Mouse (Mus musculus) neural tube, embryonic 15.5 days (tissue): ENCODE measurements around the gene Pamr1. TPM values are rescaled to one million over a fixed set of nuclear protein-coding genes. Genes with fewer than 3 reads are reported as not detected.

Experiments
- ATAC-seq: fragments of 200-750 bp; cut with Nextera tagmentation; 2 replicates; pipeline ENCODE4 v1.8.0; 2017; ENCODE audit warnings: mild to moderate bottlenecking, moderate TSS enrichment, moderate library complexity; ENCODE audit not compliant: low FRiP score
- H3K27ac ChIP-seq: fragments of 300-500 bp; sonication (generic); replicated peaks from 2 replicates; pipeline ENCODE4 v1.5.1; 2015; ENCODE audit warnings: mild to moderate bottlenecking, inconsistent platforms
- H3K27me3 ChIP-seq: fragments of 300-500 bp; sonication (generic); replicated peaks from 2 replicates; pipeline ENCODE4 v1.6.1; 2015; ENCODE audit warnings: inconsistent platforms
- H3K36me3 ChIP-seq: fragments of 300-500 bp; sonication (generic); 2 replicates; pipeline ENCODE4 v1.6.1; 2015; ENCODE audit warnings: inconsistent platforms
- H3K4me1 ChIP-seq: fragments of 300-500 bp; sonication (generic); 2 replicates; pipeline ENCODE4 v1.6.1; 2015; ENCODE audit warnings: inconsistent platforms
- H3K4me2 ChIP-seq: fragments of 300-500 bp; sonication (generic); 2 replicates; pipeline ENCODE4 v1.6.1; 2015; ENCODE audit warnings: inconsistent platforms, mild to moderate bottlenecking, moderate library complexity
- H3K4me3 ChIP-seq: fragments of 300-500 bp; sonication (generic); replicated peaks from 2 replicates; pipeline ENCODE4 v1.5.1; 2015; ENCODE audit warnings: mild to moderate bottlenecking, inconsistent platforms
- H3K9ac ChIP-seq: fragments of 300-500 bp; sonication (generic); replicated peaks from 2 replicates; pipeline ENCODE4 v1.6.1; 2015; ENCODE audit warnings: mild to moderate bottlenecking, inconsistent platforms
- H3K9me3 ChIP-seq: fragments of 300-500 bp; sonication (generic); replicated peaks from 2 replicates; pipeline ENCODE4 v1.6.1; 2016; ENCODE audit warnings: inconsistent platforms
- WGBS: fragments of 180-500 bp; shearing (Covaris S2); methylation state at CpG from one replicate; pipeline ENCODE4 v1.1.7; 2015; ENCODE audit warnings: mixed read lengths; 5-methylcytosine and 5-hydroxymethylcytosine counted together
- polyA plus RNA-seq: library from polyadenylated mRNA; unstranded; fragments of >200 nt; fragmentation: Nextera tagmentation; extraction: Ambion mirVana; gene quantifications from 2 replicates; pipeline ENCODE4 v1.2.1, GENCODE M21; 2015

The Pamr1 gene
- polyA plus RNA-seq, 1 experiment from 2014 or later: 13.9 TPM

DNA sequence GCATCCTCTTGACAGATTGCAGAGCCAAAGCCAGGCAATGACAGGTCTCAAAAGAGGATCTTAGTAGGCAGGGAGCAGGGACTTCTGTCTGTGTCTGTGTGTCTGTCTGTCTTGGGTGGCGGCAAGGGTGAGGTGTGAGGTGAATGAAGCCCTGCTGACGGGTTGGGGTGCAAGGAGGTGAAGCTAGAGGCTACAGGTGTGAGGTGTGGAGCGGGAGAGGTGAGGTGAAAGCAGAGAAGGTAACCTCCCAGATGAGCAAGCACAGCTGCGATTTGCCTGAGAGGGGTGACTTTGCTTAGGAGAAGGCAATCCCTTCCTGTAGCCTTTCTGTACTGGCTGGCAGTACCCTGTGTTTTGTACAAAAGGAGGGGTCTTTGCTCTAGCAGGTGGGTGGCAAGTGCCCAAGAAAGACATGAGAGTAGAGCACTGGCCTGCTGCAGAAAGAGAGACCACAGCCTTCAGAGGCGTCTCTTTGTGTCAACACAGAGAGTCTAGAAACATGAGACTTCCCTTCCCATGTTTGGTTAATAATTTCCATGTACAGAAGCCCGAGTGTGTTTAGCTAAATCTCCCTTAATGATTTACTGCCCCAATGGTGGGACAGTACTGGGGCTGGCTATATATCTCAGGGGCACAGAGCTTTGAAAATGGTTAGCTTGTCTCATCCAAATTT lies 1.2 kb downstream of the Pamr1 start:
- no peak overlapping the region for H3K9ac ChIP-seq
- H3K9me3 ChIP-seq: no peaks in the 10 kb centered on the region
- whole genome bisulfite sequencing: 47% methylated on average over 6 of the region's 6 CpGs
- peak overlapping the region; percentile 84 for H3K4me2 ChIP-seq
- no peaks in the 10 kb centered on the region for H3K36me3 ChIP-seq
- no peak for ATAC-seq
- H3K27me3 ChIP-seq: 0 out of 2 replicates have a peak, but pooled peaks cover 3% of the 10 kb centered on the region
- H3K4me1 ChIP-seq: peaks cover 31% of the 10 kb centered on the region
- H3K4me3 ChIP-seq: peak overlapping the region; percentile 47
- H3K27ac ChIP-seq: no peak overlapping the region

- Histone ChIP-seq H3K27ac (no peak overlapping the region), H3K4me3 (no peak overlapping the region), H3K4me1 (peaks cover 31% of the 10 kb centered on the region), H3K27me3 (0 out of 2 replicates have a peak, but pooled peaks cover 3% of the 10 kb centered on the region), H3K9ac (no peak overlapping the region), H3K9me3 (no peaks in the 10 kb centered on the region), H3K4me2 (peak overlapping the region; percentile 84; the same call in 1 of the 2 replicates), H3K36me3 (no peaks in the 10 kb centered on the region)
- 66% methylated on average over 3 of the region's 3 CpGs for WGBS
- ATAC-seq: no peak
Measured at GRCm38 (mm10) chr2:102551594-102551993, 1.8 kb downstream of the Pamr1 start.

GRCm38 (mm10) chr2:102552095-102552537 lies 2.3 kb downstream of the Pamr1 start:
- peak; percentile 48 for ATAC-seq
- Histone ChIP-seq H3K36me3 (no peaks in the 10 kb centered on the region), H3K27me3 (0 out of 2 replicates have a peak, but pooled peaks cover 3% of the 10 kb centered on the region), H3K4me2 (0 out of 2 replicates have a peak overlapping the region, but pooled peaks have one; percentile 84), H3K9ac (no peak overlapping the region), H3K27ac (no peak overlapping the region), H3K4me3 (no peak overlapping the region), H3K4me1 (peaks cover 31% of the 10 kb centered on the region), H3K9me3 (no peaks in the 10 kb centered on the region)
- 40% methylated on average over 5 of the region's 5 CpGs for WGBS

- H3K4me1 ChIP-seq: peaks cover 5% of the 10 kb centered on the region
- 78% methylated on average over 4 of the region's 4 CpGs for WGBS
- H3K27me3 ChIP-seq: no peaks in the 10 kb centered on the region
- H3K4me2 ChIP-seq: no peak overlapping the region
- H3K4me3 ChIP-seq: no peak overlapping the region
- no peak for ATAC-seq
- no peak overlapping the region for H3K9ac ChIP-seq
- no peaks in the 10 kb centered on the region for H3K9me3 ChIP-seq
- no peak overlapping the region for H3K27ac ChIP-seq
- H3K36me3 ChIP-seq: no peaks in the 10 kb centered on the region
Measured at GRCm38 (mm10) chr2:102557085-102557484, 7.3 kb downstream of the Pamr1 start.

DNA sequence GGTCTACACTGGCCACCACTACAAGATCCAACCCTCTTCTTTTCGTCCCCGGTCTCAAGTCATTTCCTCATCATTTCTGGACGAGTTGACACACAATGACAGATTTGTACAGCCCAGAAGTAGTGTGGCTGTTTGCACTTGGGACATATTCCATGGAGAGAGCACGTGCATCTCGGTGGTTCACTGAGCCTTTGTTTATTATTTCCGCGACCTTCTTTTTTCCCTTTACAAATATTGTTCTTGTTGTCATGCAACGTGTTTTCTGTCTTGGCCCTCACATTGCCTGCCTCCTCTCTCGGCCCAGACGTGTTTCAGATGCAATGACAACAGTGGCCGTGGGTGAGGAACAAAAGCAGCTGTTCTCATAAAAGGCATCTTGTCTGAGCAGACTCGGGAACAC lies 9.2 kb downstream of the Pamr1 start:
- Histone ChIP-seq H3K4me1 (no peaks in the 10 kb centered on the region), H3K9me3 (no peaks in the 10 kb centered on the region), H3K36me3 (no peaks in the 10 kb centered on the region), H3K27me3 (no peaks in the 10 kb centered on the region), H3K9ac (no peak overlapping the region), H3K4me2 (no peak overlapping the region), H3K4me3 (no peak overlapping the region), H3K27ac (no peak overlapping the region)
- no peak for ATAC-seq
- WGBS: 80% methylated on average over 12 of the region's 12 CpGs

DNA sequence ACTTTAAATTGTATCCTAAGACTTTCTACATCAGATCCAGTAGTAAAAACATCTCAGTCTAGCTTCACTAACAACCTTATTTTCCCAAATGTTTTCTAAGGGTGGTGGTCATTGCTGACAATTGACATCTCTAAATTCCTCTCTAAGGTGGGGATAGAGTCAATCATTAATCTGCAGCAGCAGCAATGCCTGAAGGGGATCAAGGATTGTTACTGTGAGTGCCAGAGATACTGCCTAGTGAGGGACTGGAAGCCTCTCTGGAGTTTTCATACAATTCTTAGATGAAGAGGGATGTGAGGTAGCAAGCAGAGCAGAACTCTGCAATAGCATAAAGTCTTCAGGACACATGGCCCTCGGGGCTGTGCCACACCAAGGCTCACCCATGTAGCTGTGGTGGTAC lies 14.0 kb downstream of the Pamr1 start:
- no peaks in the 10 kb centered on the region for H3K4me1 ChIP-seq
- H3K4me2 ChIP-seq: no peak overlapping the region
- WGBS: 67% methylated on average over 1 of the region's 1 CpGs
- ATAC-seq: no peak
- H3K9me3 ChIP-seq: no peaks in the 10 kb centered on the region
- H3K27me3 ChIP-seq: no peaks in the 10 kb centered on the region
- no peak overlapping the region for H3K9ac ChIP-seq
- no peaks in the 10 kb centered on the region for H3K36me3 ChIP-seq
- no peak overlapping the region for H3K4me3 ChIP-seq
- H3K27ac ChIP-seq: no peak overlapping the region

DNA sequence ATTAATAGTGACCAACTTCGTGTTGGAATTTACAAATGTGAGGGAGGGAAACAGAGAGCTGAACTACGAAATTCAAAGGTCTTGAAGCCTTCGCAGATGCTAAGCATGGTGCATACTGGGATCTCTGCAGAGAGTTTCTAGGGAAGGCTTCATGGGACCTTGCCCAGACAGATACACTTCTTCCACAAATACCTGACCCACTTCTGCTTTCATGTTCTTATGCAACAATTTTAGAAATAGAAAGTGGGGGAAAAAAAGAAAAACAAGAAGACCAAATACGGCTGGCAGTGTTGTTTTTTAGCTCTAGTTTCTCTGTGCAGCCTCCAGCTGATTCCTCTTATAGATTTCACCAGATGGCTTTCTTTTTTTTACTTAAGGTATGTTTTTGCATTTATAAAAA lies 29.4 kb downstream of the Pamr1 start:
- Histone ChIP-seq H3K27ac (no peak overlapping the region), H3K4me2 (no peak overlapping the region), H3K4me3 (no peak overlapping the region), H3K9me3 (no peaks in the 10 kb centered on the region), H3K4me1 (no peaks in the 10 kb centered on the region), H3K9ac (no peak overlapping the region), H3K27me3 (no peaks in the 10 kb centered on the region), H3K36me3 (no peaks in the 10 kb centered on the region)
- no peak for ATAC-seq
- WGBS: 84% methylated on average over 4 of the region's 4 CpGs

DNA sequence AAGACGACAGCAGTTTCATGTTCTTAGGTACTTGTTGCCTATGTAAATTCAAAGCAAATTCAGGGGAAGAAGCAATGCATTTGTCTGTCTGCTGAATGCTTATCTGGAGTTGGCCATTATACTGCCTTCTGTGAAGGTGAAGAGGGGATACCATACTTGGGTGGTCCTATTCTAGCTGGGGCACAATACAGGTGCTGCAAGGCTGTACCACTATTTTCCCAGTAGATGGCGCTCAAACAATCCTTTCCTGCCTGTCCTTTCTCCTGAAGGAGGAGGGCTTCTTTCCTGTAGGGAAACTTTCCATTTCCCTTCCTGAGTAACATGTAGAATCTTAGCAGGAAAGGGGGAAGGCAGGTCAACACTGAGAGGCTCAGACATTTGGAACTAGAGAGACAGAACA lies 40.2 kb downstream of the Pamr1 start:
- peak; percentile 70; the same call in 1 of the 2 replicates for ATAC-seq
- H3K9ac ChIP-seq: no peak overlapping the region
- H3K9me3 ChIP-seq: no peaks in the 10 kb centered on the region
- H3K27me3 ChIP-seq: 0 out of 2 replicates have a peak, but pooled peaks cover 3% of the 10 kb centered on the region
- no peaks in the 10 kb centered on the region for H3K36me3 ChIP-seq
- H3K4me1 ChIP-seq: no peaks in the 10 kb centered on the region
- H3K4me2 ChIP-seq: no peak overlapping the region
- no peak overlapping the region for H3K4me3 ChIP-seq
- 40% methylated on average over 2 of the region's 2 CpGs for WGBS
- no peak overlapping the region for H3K27ac ChIP-seq

GRCm38 (mm10) chr2:102594535-102594934 lies 44.7 kb downstream of the Pamr1 start:
- H3K4me1 ChIP-seq: peaks cover 7% of the 10 kb centered on the region
- H3K4me3 ChIP-seq: no peak overlapping the region
- no peak overlapping the region for H3K4me2 ChIP-seq
- no peaks in the 10 kb centered on the region for H3K9me3 ChIP-seq
- H3K9ac ChIP-seq: no peak overlapping the region
- WGBS: 72% methylated on average over 1 of the region's 1 CpGs
- no peak for ATAC-seq
- no peak overlapping the region for H3K27ac ChIP-seq
- H3K27me3 ChIP-seq: no peaks in the 10 kb centered on the region
- H3K36me3 ChIP-seq: no peaks in the 10 kb centered on the region

DNA sequence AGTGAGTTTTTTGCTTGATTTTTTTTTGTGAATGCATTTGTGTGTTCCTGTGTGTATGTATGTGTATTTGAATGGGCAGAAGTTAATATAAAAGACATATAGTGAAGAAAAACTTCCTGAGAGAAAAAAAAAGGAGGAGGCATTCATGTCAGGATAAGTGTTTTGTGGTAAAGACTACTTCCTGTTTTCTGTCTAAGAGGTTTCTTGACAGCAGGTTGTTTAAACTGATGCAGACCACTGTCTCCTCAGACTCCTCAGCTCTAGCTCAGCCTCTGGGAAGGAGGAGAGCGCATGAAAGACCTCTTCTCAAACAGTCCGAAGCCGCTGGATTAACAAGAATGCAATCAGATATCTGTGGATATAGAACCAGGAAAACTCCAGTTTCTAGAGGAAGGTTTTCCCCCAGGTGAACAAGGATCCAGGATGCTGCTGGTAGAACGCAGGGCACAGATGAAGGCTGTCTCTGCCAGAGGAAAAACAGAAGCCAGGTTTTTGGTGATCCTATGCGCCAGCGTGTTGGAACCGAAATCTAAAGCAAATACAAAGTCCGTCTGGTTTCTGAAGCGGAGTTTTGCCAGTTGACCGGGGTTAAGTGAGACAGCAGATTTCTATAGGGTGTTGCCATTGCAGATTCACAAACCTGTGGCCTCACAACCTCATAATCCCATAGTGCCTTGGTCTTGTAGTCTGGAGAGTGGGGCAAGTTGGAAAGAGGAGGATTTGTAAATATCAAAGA lies 45.8 kb downstream of the Pamr1 start:
- H3K9me3 ChIP-seq: no peaks in the 10 kb centered on the region
- no peaks in the 10 kb centered on the region for H3K36me3 ChIP-seq
- WGBS: 90% methylated on average over 10 of the region's 10 CpGs
- ATAC-seq: no peak
- H3K4me2 ChIP-seq: no peak overlapping the region
- no peak overlapping the region for H3K9ac ChIP-seq
- H3K4me1 ChIP-seq: peaks cover 8% of the 10 kb centered on the region
- H3K4me3 ChIP-seq: no peak overlapping the region
- H3K27me3 ChIP-seq: no peaks in the 10 kb centered on the region
- no peak overlapping the region for H3K27ac ChIP-seq

GRCm38 (mm10) chr2:102598911-102599721 lies 49.3 kb downstream of the Pamr1 start:
- Histone ChIP-seq H3K9me3 (no peaks in the 10 kb centered on the region), H3K36me3 (no peaks in the 10 kb centered on the region), H3K4me1 (peaks cover 8% of the 10 kb centered on the region), H3K9ac (no peak overlapping the region), H3K4me3 (no peak overlapping the region), H3K27ac (peak overlapping the region; percentile 56), H3K27me3 (no peaks in the 10 kb centered on the region), H3K4me2 (no peak overlapping the region)
- ATAC-seq: peak; percentile 84
- WGBS: 35% methylated on average over 2 of the region's 2 CpGs
